Mouse (Mus musculus) intestine, embryonic 16.5 days (tissue): Measurements from ENCODE around the gene Hist1h2af. TPM values are rescaled to one million over a fixed set of nuclear protein-coding genes. Genes with fewer than 3 reads are reported as not detected.
"Not testable (repeated sequence)": the region's sequence is repeated elsewhere in the genome, so short reads cannot be mapped to it uniquely, and the experiment has no call there.

Source experiments
- ATAC-seq: fragments of 200-750 bp; cut with Nextera tagmentation; 2 replicates; pipeline ENCODE4 v1.8.0; 2017; ENCODE audit warnings: moderate TSS enrichment, moderate library complexity
- H3K27ac ChIP-seq: fragments of 300-500 bp; sonication (generic); 2 replicates; pipeline ENCODE4 v1.5.1; 2014; ENCODE audit warnings: mild to moderate bottlenecking, low read length
- H3K27me3 ChIP-seq: fragments of 300-500 bp; sonication (generic); replicated peaks from 2 replicates; pipeline ENCODE4 v1.6.1; 2014; ENCODE audit warnings: low read length, control low read depth, mixed read lengths; ENCODE audit not compliant: control insufficient read depth, insufficient read depth
- H3K36me3 ChIP-seq: fragments of 300-500 bp; sonication (generic); 2 replicates; pipeline ENCODE4 v1.6.1; 2014; ENCODE audit warnings: low read length, control low read depth; ENCODE audit not compliant: control insufficient read depth, insufficient read depth
- H3K4me1 ChIP-seq: fragments of 300-500 bp; sonication (generic); 2 replicates; pipeline ENCODE4 v1.6.1; 2014; ENCODE audit warnings: low read length, control low read depth, mixed read lengths; ENCODE audit not compliant: control insufficient read depth, insufficient read depth
- H3K4me2 ChIP-seq: fragments of 300-500 bp; sonication (generic); 2 replicates; pipeline ENCODE4 v1.6.1; 2014; ENCODE audit warnings: low read depth, low read length, control low read depth
- H3K4me3 ChIP-seq: fragments of 300-500 bp; sonication (generic); 2 replicates; pipeline ENCODE4 v1.5.1; 2014; ENCODE audit warnings: mild to moderate bottlenecking, low read length
- H3K9ac ChIP-seq: fragments of 300-500 bp; sonication (generic); 2 replicates; pipeline ENCODE4 v1.6.1; 2014; ENCODE audit warnings: low read depth, low read length
- H3K9me3 ChIP-seq: fragments of 300-500 bp; sonication (generic); 2 replicates; pipeline ENCODE4 v1.6.1; 2016; ENCODE audit warnings: low read length, control low read depth; ENCODE audit not compliant: control insufficient read depth
- WGBS: fragments of 180-500 bp; shearing (Covaris S2); extraction: QIAGEN DNeasy Blood & Tissue Kit; methylation state at CpG from one replicate; pipeline ENCODE4 v1.1.7; 2014; 5-methylcytosine and 5-hydroxymethylcytosine counted together
- polyA plus RNA-seq: library from polyadenylated mRNA; unstranded; fragments of >200 nt; fragmentation: Nextera tagmentation; extraction: Ambion mirVana; gene quantifications from 2 replicates; pipeline ENCODE4 v1.2.1, GENCODE M21; 2015

The Hist1h2af gene
- polyA plus RNA-seq, result 2.5 and 3.6 TPM in 2 replicates

DNA sequence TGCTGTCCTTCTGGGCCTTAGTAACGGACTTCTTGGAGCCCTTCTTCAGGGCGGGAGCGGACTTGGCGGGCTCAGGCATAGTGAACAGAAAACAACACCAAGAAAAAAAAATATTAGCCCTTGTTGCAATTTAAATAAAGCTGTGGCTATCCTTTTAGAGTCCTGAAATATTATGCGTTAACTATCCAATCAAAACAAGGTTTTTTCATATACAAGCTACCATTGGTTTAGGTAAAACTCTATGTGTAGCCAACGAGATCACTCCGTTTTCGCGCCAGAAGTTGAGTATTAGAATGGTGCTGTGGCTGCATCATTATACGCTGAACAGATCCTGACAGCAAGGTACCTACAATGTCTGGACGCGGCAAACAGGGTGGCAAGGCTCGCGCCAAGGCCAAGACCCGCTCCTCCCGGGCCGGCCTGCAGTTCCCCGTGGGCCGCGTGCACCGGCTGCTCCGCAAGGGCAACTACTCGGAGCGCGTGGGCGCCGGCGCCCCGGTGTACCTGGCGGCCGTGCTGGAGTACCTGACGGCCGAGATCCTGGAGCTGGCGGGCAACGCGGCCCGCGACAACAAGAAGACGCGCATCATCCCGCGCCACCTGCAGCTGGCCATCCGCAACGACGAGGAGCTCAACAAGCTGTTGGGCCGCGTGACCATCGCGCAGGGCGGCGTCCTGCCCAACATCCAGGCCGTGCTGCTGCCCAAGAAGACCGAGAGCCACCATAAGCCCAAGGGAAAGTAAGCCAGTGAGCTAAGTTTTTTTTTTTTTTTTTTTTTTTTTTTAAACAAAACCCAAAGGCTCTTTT, at the start of gene Hist1h2af:
Gene Hist1h2af, plus strand, starts transcription at position 347 of the 808 bp plus-strand sequence.
- peaks cover 23% of the 10 kb centered on the region for H3K4me1 ChIP-seq
- H3K4me3 ChIP-seq, result peak within 1 kb of the TSS; percentile 55
- H3K36me3 ChIP-seq, H3K27me3 ChIP-seq, H3K9me3 ChIP-seq: not testable (repeated sequence)
- H3K9ac ChIP-seq, result peak within 1 kb of the TSS; percentile 74
- peak within 1 kb of the TSS; percentile 98 for H3K27ac ChIP-seq
- under 1% methylated on average over 24 of the region's 53 CpGs for whole genome bisulfite sequencing
- peak within 1 kb of the TSS; percentile 65 for H3K4me2 ChIP-seq
- ATAC-seq, result peak; percentile 51

DNA sequence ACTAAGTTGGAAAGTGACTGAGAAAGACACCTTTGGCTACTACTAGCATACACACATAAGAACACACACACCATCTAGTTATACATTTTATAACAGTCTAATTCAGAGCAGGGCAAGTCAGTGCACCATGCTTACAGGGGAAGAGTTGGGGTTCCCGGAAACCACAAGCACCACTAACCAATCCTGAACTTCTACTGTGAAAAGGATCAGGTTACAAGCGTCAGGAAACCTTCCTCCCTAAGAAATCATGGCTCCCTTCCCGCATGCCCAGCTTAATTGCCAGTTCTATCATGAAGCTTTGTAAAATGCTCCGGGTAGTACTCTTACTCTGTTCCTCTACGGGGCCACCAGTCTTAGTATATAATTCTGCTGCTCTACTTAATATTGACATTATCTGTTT, 48.4 kb upstream of the Hist1h2af start:
- WGBS, result 44% methylated on average over 5 of the region's 5 CpGs
- Histone ChIP-seq H3K27ac (no peak overlapping the region), H3K9ac (no peak overlapping the region), H3K9me3 (no peaks in the 10 kb centered on the region), H3K36me3 (no peaks in the 10 kb centered on the region), H3K4me1 (peaks cover 6% of the 10 kb centered on the region; the same call in 1 of the 2 replicates), H3K27me3 (no peaks in the 10 kb centered on the region), H3K4me2 (no peak overlapping the region), H3K4me3 (no peak overlapping the region)
- no peak for ATAC-seq

DNA sequence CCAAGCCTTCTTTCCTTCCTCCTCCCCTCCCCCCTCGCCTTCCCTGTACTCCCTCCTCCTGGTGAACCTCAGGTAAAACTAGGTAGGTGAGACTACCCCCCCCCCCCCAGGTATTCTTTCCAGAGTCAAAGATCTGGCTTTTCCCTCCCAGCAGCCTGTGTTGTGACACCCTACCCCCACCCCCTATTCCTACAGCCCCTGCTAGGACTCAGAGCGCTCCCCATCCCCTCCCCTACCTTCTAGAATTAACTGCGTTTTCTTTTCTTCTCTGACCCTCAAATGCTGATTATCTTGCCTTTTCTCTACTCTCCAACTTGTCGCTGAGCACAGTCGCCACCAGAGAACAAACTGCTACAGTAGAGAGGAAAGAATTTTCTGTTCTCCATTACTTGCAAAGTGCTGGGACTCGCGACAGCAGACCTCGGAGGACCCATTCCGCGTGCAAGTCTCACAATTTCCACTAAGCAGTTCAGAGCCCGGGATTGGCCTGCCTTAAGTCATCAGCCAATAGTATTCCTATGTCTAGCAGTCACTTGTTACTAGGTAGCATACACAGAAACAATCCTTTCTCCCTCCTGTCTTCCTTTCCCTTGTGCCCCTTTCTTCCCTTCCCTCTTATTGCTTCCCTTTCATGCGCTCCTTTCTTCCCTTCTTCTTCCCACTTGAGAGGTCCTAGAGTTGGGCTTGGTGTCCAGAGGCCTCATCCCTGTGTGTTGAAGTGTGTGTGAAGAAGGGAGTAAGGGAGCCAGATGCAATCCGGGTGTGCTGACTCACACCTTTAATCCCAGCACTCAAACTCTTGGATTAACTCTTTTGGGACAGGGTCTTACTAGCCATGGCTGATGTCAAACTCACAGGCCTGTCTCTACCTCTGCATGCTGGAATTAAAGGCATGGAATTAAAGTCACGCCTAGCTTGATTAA, 45.0 kb upstream of the Hist1h2af start, which contains the start of gene Btn2a2:
Gene Btn2a2, minus strand, starts transcription at position 458 of the 923 bp plus-strand sequence.
- Histone ChIP-seq H3K9ac (peak within 1 kb of the TSS; percentile 43; the same call in 1 of the 2 replicates), H3K4me3 (peak within 1 kb of the TSS; percentile 47), H3K36me3 (no peaks in the 10 kb centered on the region), H3K4me2 (peak within 1 kb of the TSS; percentile 84), H3K9me3 (no peaks in the 10 kb centered on the region), H3K4me1 (peaks cover 6% of the 10 kb centered on the region; the same call in 1 of the 2 replicates), H3K27me3 (no peaks in the 10 kb centered on the region), H3K27ac (no peak within 1 kb of the TSS)
- WGBS, result 3% methylated on average over 13 of the region's 14 CpGs
- ATAC-seq, result peak; percentile 98

DNA sequence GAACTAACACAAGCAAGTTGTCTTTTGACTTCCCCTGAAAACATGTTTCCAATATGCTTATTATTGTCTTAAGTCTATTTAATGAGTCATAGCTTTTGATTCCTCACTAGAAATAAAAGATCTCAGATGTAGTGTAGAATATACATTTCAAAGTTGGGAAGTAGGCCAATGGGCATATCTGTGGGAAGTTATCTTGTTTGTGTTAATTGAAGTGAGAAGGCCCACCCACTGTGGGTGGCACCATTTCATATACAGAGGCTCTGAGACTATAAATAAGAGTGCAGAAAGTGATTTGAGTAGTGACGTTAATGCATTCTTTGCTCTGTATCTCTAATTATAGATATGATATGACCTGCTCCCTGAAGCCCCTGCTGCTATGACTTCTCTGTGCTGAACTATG, 42.8 kb upstream of the Hist1h2af start:
- H3K36me3 ChIP-seq, result no peaks in the 10 kb centered on the region
- no peak overlapping the region for H3K4me2 ChIP-seq
- H3K27me3 ChIP-seq, result no peaks in the 10 kb centered on the region
- peaks cover 6% of the 10 kb centered on the region; the same call in 1 of the 2 replicates for H3K4me1 ChIP-seq
- H3K9me3 ChIP-seq, result no peaks in the 10 kb centered on the region
- no peak overlapping the region for H3K9ac ChIP-seq
- no peak overlapping the region for H3K27ac ChIP-seq
- no peak for ATAC-seq
- 40% methylated on average over 1 of the region's 1 CpGs for WGBS
- H3K4me3 ChIP-seq, result no peak overlapping the region

DNA sequence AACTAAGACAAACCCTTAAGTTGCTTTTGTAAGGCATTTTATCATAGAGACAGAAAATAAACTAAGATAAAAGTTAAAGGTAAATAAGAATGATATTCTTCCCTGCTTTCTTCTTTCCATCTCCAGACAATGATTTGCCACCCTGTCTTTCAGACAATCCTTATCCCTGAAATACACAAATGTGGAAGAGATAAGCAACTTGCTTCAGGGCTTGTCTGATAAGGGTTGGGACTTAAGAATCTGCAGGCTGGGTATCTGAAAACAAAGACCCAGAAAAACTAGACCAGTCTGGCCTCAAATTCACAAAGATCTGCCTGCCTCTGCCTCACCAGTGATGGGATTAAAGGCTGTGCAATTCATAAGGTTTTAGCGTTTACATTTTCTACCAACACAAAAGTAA, 42.4 kb upstream of the Hist1h2af start:
- no peaks in the 10 kb centered on the region for H3K27me3 ChIP-seq
- no peak for ATAC-seq
- H3K4me1 ChIP-seq, result peaks cover 6% of the 10 kb centered on the region; the same call in 1 of the 2 replicates
- H3K36me3 ChIP-seq, result no peaks in the 10 kb centered on the region
- no peak overlapping the region for H3K4me3 ChIP-seq
- WGBS, result 11% methylated on average over 1 of the region's 1 CpGs
- H3K9me3 ChIP-seq, result no peaks in the 10 kb centered on the region
- H3K4me2 ChIP-seq, result no peak overlapping the region
- H3K27ac ChIP-seq, result no peak overlapping the region
- H3K9ac ChIP-seq, result no peak overlapping the region

DNA sequence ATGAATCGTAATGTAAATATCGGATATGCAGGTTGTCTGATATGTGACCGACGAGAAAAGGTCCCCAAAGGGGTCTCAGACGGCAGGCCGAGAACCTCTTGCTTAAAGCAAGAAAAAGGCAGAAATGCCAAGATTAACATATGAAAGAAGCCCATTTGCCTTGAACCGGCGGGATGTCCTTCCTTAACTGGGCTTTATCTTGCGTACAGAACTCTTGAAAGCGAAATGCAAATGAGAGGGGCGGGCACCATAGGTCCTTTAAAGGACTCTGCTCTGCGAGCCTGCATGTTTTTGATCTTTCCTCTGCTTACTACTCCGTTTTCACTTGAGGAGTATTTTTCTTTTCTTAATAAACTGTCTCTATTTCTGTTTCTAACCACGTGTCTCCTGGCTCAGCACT, 41.7 kb upstream of the Hist1h2af start:
- H3K27ac ChIP-seq, result no peak overlapping the region
- 12% methylated on average over 14 of the region's 14 CpGs for WGBS
- H3K4me2 ChIP-seq, result peak overlapping the region; percentile 45
- H3K9ac ChIP-seq, result no peak overlapping the region
- peak overlapping the region; percentile 36 for H3K4me3 ChIP-seq
- peaks cover 6% of the 10 kb centered on the region; the same call in 1 of the 2 replicates for H3K4me1 ChIP-seq
- H3K9me3 ChIP-seq, result no peaks in the 10 kb centered on the region
- no peak for ATAC-seq
- H3K36me3 ChIP-seq, result no peaks in the 10 kb centered on the region
- no peaks in the 10 kb centered on the region for H3K27me3 ChIP-seq

DNA sequence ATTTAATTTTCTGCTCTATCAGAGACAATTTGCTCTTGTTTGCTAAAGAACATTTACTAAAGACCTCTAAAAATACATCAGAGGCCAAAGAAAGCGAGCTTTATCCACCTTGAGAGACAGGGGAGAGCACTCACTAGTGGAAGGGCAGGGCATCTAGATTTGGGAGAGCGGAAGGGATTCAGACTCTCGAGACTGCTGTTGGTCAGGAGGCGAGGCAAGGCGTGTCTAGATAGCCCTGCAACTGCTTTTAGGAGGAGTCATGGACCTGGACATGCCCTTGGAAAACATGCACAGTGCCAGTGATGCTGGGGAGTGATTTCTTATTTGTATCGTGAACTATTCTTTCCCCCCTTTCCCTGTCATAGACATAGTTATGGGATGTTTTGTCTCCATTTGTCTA, 38.2 kb upstream of the Hist1h2af start:
- H3K27ac ChIP-seq, result no peak overlapping the region
- H3K4me2 ChIP-seq, result no peak overlapping the region
- H3K9me3 ChIP-seq, result no peaks in the 10 kb centered on the region
- H3K27me3 ChIP-seq, result no peaks in the 10 kb centered on the region
- no peak for ATAC-seq
- no peak overlapping the region for H3K9ac ChIP-seq
- WGBS, result 78% methylated on average over 6 of the region's 6 CpGs
- no peak overlapping the region for H3K4me3 ChIP-seq
- H3K36me3 ChIP-seq, result no peaks in the 10 kb centered on the region
- peaks cover 11% of the 10 kb centered on the region; the same call in 1 of the 2 replicates for H3K4me1 ChIP-seq

DNA sequence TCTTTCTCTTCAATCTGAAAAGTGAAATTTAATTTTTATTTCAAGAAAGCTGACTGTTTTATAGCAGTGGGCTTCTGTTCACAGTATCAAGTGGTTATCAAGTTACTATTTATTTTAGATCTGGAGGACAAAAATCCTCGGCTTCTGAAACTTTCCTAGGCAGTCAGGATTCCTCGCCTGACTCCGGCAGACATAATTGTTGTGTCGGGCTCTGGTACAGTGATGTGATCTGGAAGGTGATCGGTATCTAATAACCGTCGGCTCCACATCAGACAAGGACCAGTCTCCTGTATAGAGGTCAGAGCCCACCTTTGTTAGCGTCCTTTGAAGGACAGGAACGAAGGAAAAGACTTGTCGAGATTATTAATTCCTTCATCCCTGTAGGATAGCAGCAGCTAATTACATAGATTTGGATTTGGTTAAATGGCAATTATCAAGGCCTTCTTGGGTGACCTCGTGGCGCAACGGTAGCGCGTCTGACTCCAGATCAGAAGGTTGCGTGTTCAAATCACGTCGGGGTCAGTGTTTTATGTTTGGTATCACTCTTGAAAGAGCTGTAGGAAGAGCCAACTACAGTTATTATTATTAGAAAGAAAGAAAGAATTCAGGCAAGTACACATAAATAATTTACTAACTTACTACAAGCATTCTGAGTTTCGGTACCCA, 35.9 kb upstream of the Hist1h2af start:
- no peaks in the 10 kb centered on the region for H3K36me3 ChIP-seq
- H3K9ac ChIP-seq, result no peak overlapping the region
- H3K27ac ChIP-seq, result no peak overlapping the region
- no peaks in the 10 kb centered on the region for H3K27me3 ChIP-seq
- ATAC-seq, result peak; percentile 24; the same call in 1 of the 2 replicates
- H3K9me3 ChIP-seq, result no peaks in the 10 kb centered on the region
- H3K4me2 ChIP-seq, result peak overlapping the region; percentile 49
- H3K4me1 ChIP-seq, result peaks cover 14% of the 10 kb centered on the region; the same call in 1 of the 2 replicates
- 12% methylated on average over 19 of the region's 19 CpGs for WGBS
- peak overlapping the region; percentile 32 for H3K4me3 ChIP-seq
